Mouse (Mus musculus) layer of hippocampus, postnatal 25 days (tissue): ENCODE data around the gene Tns1. TPM values are rescaled to one million over a fixed set of nuclear protein-coding genes. Genes with fewer than 3 reads are reported as not detected.
"Not testable (repeated sequence)": the region's sequence is repeated elsewhere in the genome, so short reads cannot be mapped to it uniquely, and the experiment has no call there.

Experiments
- DNase-seq, 2 experiments: peaks; one replicate each; pipeline ENCODE4 v3.0.0; 2022; ENCODE audit warnings: mixed read lengths in 2 of 2, low spot score in 1 of 2; ENCODE audit errors: extremely low spot score in 1 of 2
- total RNA-seq, 2 experiments: library from RNA; stranded (reverse); gene quantifications; 2 replicates each; pipeline ENCODE4 v1.2.3; 2021

The Tns1 gene
- 10 to 100 TPM; 29.6 to 41.9 TPM for total RNA-seq

DNA sequence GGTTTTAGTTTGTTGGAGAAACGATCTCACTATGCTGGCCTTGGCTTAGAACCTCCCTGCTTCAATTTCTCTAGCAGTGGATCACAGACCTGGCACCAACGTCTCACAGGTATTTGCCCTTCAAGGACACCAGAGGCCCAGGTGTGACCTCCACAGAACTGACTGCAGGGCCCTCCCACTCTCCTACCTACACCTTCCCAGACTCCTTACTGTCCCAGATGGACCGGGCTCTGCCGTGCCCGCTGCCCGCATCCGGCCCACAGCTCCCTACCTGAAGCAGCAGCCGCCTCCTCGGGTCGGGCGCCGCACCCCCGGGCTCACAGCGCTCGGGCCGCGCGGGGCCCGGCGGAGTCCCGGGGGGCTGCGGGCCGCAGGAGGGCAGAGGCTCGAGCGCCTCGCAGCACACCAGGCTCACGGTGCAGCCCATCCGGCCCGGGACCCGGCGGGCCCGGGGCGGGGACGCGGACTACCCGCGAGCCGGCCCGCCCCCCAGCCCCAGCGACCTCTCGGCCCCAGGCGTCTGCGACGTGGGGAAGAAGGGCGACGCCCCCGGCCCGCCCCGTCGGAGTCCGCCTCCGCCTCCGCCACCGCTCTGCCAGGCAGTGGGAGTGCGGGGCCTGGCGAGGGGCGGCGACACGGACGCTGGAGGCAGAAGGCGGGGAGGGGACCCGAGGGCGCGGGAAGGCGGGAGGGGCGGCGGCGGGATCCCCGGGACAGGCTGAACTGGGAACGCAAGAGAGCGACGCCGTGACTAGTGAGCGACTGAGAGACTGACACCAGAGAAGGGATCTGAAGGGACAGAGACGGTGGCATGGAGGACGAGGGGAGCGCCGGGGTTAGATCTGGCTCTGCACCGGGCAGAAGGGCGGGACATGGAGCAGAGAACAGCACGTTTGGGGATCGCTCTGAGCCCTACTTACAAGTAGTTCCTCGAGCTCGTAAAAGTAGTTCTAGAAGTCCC lies at the start of gene Tns1:
Gene Tns1 (minus strand): TSS at position 429 of the 961 bp plus-strand sequence.
- no peak for DNase-seq

DNA sequence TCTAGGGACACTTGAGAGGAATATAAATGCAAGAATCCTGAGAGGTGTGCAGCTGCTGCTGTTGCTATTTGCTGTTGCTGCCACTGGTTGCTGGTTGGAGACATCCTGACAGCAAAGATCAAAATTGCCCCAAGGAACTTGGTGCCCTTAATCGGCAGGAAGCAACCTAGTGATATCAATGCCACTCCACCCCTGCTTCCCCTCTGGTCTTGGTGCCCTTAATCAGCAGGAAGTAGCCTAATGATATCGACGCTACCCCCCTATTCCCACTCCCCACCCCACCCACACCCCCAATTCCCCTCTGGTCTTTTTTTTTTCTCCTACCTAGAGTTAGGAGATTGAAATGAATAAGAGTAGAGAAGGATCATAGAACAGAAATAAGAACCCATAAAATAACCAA lies 48.5 kb upstream of the Tns1 start:
- DNase-seq = no peak

DNA sequence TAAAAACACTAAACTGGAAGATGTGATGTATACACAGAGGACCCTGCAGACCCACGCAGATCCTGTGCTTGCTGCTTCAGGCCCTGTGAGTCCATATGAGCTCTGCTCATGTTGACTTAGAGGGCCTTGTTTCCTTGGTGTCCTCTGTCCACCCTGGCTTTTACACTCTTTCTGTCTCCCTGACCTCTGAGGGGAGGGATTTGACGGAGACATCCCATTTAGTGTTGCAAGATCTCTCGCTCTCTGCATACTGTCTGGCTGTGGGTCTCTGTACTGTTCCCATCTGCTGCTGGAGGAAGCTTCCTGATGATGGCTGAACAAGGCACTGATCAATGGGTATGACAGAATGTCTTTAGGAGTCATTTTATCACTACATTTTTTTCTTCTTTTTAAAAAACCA lies 45.5 kb upstream of the Tns1 start:
- no peak for DNase-seq

DNA sequence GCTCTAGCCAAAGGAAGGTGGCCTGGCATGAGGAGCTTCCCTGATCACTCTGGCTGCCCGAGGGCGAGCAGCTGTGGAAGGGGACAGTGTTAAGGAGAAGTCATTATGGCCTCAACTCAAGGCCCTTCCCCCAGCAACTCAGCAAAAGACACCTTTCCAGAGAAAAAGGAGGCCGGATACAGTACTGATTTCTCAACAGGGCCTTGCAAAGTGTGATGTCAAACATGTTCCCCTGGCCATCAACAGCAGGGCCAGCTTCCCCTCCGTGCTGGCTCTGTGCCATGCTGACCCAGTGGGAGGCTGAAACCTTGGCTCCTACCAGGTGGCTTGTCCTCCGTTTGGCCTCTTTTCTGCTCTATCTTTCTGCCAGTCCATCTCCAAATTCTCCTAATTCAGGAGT lies 42.9 kb upstream of the Tns1 start:
- no peak for DNase-seq

DNA sequence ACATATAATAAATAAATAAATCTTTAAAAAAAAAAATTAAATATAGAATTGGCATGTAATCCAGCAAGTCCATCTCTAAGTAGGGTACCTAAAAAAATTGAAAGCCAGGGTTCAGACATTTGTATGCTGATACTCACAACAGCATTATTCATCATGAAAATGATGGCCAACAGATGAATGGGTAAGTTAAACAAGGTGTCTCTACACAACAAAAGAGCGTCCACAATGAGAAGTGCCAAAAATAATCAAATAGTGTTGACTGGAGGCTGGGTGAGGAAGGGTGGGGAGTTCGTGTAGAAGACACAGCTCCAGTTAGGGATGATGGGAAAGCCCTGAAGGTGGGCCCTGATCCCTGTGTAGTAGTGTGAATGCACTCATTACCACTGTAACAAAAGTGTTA lies 35.8 kb upstream of the Tns1 start:
- DNase-seq = no peak

DNA sequence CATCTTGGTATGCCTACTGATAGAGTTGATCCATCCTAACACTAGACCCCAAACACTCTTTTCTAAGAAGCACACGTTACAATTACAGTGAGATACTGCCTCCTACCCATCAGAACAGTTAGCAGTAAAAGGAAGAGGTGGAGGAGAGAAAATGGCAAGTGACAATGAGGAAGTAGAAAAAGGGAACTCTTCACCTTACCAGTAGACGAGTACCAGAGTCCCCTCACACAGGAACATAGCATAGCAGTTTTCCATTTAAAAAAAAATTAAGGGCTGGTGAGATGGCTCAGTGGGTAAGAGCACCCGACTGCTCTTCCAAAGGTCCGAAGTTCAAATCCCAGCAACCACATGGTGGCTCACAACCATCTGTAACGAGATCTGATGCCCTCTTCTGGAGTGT lies 35.4 kb upstream of the Tns1 start:
- not testable (repeated sequence) for DNase-seq

DNA sequence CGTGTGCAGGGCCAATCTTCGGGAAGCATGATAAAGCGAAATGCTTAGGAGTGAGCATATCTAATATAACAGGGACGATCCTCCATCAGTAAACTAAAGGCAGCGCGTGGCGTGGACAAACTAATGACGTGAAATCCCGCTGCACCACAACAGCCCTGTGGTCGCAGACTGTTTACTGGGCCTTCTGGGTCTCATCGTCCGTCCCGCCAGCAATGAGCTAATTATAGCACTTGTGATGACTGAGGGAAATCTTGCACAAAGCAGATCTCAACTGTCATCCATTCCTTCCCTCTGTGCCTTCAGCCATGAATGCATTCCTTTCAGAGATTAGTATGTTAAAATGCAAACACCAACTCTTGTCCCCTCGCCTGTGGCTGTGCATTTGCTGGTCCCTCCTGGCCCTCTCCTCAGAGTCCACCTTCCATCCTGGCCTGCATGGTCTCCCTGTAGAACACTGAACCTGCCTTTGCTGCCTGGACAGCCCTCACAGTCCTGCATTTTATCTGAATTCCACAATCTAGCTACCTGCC lies 32.2 kb upstream of the Tns1 start:
- DNase-seq = no peak

DNA sequence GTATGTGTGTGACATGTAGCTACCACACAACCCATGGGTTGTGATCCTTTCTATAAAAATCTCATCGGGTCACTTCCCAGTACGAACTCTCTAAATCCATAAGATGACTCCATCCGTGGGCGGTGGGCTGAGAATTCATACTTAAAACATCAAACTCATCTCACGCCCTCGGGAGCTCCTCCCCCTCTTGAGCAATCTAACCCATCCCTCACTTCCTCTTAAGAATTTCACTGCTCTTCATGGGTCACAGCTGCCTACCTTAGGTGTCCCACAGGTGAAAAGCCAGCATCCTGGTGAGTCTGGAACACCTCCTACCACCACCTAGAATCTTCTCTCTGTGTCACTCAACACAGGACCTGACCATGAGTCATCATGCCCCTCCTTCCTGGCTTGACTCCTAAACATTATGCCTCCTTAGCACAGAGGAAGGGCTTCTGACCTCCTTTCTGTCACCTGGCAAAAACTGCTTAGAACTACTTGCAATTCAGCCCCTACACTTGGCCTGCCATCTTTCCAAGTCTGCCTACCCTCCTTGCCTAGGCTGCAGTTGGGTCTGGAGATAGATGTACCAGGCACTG lies 31.3 kb upstream of the Tns1 start:
- DNase-seq = no peak

DNA sequence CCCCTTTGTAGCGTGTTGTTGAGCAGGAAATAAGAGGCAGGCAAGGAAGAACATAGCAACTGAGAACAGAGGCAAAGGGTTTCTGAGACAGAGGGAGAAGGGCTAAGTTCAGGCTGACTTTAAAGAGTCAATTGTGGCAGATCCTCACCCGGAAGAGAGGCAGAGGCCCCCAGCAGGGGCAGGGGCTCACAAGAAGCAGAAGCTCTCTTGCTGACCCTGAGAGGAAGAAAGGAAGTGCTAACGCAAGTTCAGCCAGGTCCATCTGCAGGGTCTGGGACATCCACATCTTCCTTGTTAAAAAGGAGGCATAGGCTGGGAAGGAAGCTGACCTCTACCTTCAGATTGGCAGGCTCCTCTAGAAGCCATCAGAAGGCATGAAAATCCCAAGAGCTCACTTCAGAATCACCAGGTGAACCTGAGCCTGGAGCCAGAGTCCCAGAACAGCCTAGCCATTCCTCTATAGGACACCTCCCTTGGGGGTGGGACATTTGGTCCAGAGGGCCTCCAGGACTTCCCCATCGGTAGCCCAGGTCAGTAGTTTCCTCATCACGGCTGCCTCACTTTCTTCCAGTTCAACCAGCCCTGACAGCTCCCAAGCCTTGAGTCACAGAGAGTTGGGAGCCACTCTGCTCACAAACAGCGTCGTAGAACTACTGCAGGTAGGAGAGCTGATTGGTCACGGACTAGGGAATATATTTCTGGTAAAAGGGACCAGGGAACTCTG lies 29.4 kb upstream of the Tns1 start, which contains the start of gene Cxcr2:
Gene Cxcr2 (plus strand): TSS at position 529 of the 724 bp plus-strand sequence.
- DNase-seq = no peak

DNA sequence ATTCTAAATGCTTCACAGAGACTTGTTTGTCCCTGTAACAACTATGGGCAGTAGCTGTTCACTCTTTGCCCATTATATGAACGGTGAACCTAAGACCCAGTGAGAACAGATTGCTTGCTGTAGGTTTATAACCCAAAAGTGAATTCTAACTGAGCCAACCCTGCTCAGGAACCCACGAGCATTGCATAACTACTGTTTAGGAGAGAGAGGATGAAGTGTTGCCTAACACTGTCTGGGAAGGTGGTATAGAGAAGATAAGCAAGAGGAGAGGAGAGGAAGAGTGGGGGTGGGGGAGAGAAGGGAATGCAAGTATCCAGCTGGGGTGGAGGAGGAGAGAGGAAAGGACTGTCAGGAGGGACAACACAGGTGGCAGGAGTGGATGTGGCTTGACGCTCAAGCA lies 26.8 kb upstream of the Tns1 start:
- no peak for DNase-seq

DNA sequence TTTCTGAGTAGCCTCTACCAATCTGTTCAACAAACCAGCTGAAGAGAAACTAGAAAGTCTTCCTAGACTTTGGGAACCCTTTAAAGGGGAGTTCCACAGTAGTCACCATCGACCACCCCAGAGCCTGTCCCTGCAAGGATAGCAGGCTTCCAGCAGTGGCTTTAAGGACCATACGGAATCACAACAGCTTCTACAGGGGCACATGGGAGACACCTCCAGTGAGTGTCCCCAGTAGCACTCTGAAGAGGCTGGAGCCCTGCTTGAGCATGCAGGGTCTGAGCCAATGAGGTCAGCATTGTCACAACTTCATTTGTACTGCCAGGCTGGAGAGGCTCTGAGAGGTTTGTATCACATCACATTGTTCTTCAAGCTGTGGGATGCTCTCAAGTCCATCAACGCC lies 25.9 kb upstream of the Tns1 start:
- DNase-seq = no peak

DNA sequence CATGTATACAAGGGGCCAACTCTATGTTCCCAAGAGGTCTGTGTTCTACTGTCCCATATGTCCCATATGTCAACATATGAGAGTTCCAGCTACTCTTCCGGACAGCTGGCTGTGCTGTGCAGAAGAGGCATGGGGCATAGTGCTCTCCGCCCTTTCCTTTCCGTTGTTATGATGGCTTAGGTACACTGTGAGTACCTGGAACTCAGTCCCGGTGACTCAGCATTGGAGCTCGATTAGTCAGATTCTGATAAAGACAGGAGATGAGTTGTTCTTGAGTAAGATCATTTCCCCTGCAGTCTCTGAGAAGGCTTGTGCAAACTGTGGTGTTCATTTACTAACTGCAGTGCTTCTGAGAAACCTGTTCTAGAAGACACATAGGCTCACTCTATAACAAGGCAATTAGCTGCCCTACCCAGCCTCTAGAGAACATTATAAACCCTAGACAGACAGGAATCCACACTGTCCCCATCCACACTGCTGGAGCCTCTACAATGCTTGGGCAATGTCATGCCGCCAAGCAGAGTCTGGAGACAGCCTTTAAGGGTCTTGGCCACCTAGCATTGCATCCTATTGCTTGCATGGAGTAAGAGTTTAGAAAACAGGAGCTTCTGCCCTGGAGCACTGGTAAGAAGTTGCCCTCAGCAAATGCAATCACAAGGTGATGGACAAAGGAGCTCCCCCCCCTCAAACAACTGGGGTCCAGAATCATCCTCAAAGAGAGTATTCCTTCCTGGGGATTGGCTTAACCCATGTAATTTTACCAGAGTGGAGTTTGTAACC lies 25.0 kb upstream of the Tns1 start:
- no peak for DNase-seq

DNA sequence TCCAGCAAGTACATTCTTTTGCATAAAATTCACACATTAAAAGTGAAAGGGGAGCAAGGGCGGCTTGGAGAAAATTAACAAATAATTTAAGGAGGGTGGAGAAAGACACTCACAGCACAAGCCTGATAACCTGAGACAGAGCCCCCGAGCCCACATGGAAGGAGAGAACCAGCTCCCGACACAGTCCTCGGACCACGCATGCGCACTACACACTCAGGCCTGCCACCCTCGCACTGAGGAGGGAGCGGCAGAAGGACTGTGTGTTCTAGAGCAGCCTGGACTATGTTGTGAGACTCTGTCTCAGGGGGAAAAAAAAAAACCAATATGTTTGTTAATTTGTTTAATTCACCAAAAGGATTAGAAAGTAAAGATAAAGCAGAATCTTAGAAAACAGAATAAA lies 17.5 kb upstream of the Tns1 start:
- DNase-seq = peak in 1 of 2 experiments; percentile 29

DNA sequence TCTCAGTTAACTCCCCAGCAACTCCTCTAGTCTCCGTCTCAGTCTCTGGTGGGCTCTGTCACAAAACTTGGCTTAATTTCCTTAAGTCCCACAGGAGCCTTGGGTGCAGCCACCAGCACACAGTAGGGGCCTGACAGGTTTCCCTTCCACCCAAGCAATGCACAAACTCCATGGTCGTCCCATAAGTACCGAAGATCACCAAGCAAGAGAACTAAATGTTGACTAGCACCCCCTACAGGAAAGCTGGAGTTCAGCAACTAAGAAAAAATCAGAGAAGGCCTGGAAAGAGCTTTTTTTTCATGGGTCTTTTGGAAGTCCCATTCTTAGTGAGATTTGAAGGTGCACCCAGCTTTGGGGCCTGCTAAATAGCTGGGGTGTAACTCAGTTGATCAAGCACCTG lies 15.2 kb upstream of the Tns1 start:
- DNase-seq = no peak

DNA sequence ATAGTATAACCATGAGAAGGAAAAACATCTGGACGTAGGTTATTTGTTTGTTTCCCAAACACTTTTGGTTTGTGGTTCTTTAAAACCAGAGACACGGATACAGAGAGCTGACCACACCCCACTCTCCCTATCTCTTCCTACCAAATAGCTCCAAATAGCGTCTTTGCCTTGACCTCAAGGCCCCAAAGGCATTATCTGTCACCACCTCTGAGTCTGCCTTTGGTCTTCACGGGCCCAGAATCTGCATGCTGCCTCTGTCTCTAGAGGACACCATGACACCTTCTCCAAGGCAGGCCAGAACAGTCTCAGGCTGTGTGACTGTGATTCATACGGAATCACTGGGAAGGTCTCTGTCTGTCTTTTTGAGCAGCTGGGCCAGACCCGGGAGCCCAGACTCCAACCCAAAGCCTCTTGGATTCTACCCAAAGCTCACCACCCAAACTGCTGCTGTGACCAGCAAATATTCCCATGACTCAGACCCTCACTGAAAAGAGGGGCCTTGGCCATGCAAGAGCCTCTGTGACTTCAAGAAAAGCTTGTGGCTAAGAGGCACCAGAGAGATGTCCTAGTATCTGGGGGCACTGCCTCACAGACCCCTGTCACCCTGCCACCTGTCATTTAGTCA lies 11.2 kb upstream of the Tns1 start:
- no peak for DNase-seq

DNA sequence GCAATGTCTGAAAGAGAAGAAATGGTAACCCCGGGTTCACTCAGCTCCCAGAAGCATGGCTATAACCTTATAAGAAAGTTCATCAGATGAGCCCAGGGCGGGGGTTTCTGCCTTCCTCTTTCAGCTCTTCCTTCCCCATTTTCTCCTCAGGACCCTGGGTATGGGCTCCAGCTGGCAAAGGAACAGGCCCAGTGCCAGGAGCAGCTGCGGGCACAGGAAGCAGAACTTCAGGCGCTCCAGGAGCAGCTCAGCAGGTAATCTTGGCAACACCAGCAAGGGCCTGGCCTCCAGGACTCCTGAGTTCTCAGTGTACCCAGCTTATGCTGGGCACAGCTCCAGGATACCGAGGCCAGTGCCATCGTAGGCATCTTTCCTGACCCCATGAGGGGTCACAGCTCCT lies 9.7 kb upstream of the Tns1 start:
- DNase-seq = no peak

DNA sequence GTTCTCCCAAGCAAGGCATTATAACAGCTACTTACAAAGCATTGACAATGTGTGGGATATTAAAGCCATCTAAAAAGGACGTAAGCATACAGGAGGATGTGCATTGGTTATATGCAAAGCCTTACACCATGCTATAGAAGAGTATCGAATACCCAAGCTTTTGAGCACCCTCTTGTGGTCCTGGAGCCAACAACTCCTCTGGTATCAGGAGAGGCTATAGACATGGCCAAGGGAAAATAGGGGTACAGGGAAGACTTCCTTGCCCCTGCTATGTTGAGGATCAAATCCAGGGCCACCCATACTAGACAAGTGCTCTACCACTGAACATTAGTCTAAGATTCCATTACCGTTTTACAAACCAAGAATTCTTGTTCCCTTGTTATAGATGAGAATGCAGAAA lies 7.8 kb upstream of the Tns1 start:
- no peak for DNase-seq

DNA sequence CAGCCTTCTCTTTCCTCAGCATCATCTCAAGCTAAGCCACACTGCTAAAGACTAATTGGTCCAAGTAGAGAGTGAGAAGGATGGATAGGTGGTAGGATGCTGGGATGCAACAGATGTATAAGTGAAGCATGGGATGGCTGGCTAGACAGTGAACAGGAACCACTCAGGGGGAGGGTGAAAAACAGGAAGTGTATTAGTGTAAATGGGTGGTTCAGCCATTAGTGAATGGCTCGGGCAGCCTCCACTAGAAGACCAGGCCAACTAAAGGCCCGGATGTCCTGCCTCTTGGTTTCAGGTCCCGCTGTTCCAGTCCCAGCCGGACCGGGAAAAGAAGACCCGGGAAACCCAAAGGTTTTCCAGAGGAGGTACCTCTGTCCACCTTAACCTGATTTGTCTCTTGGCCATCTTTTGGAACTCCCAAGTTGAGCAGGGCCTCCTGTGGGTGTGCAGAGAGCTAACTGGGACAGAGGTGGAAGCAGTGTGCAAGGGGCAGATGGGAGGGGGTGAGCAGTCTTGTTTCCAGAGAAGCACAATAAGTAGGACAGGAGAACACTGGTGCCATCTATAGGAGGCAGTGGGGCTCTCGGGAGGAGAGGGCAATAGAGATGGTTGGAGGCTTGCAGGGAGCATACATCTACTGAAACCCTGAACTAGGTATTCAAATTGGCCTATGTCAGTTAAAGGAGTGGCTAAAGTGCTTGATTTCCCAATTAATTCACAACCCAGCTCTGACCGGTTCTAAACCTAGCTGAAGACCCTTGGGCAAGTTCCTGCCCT lies 6.8 kb upstream of the Tns1 start:
- no peak for DNase-seq

DNA sequence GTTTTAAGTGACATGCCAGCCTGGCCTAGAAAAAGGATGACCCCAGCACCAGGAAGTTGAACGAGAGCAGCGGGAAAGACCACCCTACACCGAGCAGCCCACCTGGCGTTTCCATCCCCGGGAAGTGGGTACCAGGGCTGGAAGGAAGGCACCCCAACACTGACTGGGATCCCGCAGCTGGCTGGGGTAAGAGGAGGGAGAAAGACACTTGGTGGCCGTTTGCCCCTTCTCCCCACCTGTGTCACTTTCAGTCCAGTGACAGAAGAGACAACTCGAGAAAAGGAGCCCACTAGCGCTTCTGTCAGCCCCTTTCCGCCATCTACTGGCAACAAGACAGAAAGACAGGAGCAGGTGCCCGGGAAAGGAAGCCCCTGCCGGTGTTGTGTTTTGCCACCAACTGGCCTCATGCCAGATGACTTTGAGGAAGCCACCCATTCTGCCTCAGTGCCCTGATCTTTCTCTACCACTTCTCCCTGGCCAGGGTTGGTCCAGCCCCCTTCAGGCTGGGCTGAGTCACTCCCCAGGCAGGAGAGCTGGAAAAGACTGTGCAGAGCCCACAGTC lies 823 bp upstream of the Tns1 start, which contains the start of gene Rufy4:
Gene Rufy4 (plus strand): TSS at position 551 of the 562 bp plus-strand sequence.
- peak; percentile 42 to 60 for DNase-seq
